Mouse (Mus musculus) liver, adult 2 months (tissue): ENCODE data around the gene Ap3d1. TPM values are rescaled to one million over a fixed set of nuclear protein-coding genes. Genes with fewer than 3 reads are reported as not detected.

Experiments
- DNase-seq: peaks from one replicate; pipeline ENCODE4 v3.0.0-alpha.2; 2011; ENCODE audit warnings: low read depth, low spot score; ENCODE audit errors: extremely low read depth
- H3K27ac ChIP-seq: fragments of 200-500 bp; replicated peaks from 2 replicates; pipeline ENCODE4 v1.5.1; 2012; ENCODE audit warnings: low read depth, mild to moderate bottlenecking, control low read depth, inconsistent platforms, low read length; ENCODE audit not compliant: insufficient read depth
- H3K27me3 ChIP-seq: fragments of 200-500 bp; 2 replicates; pipeline ENCODE4 v1.6.1; 2012; ENCODE audit warnings: mild to moderate bottlenecking, moderate library complexity, low read length, inconsistent platforms; ENCODE audit not compliant: control insufficient read depth, insufficient read depth
- H3K36me3 ChIP-seq: fragments of 200-500 bp; 2 replicates; pipeline ENCODE4 v1.6.1; 2012; ENCODE audit warnings: low read length, inconsistent platforms; ENCODE audit not compliant: control insufficient read depth, insufficient read depth
- H3K4me1 ChIP-seq: fragments of 200-500 bp; 2 replicates; pipeline ENCODE4 v1.6.1; 2011; ENCODE audit warnings: low read length; ENCODE audit not compliant: control insufficient read depth, insufficient read depth
- H3K4me3 ChIP-seq: fragments of 200-500 bp; 2 replicates; pipeline ENCODE4 v1.5.1; 2011; ENCODE audit warnings: low read depth, mild to moderate bottlenecking, control low read depth, low read length, moderate library complexity; ENCODE audit not compliant: insufficient read depth
- H3K79me2 ChIP-seq: fragments of 200-500 bp; 2 replicates; pipeline ENCODE4 v1.6.1; 2012; ENCODE audit warnings: inconsistent platforms, mild to moderate bottlenecking, low read length, moderate library complexity; ENCODE audit not compliant: control insufficient read depth, insufficient read depth
- H3K9ac ChIP-seq: fragments of 200-500 bp; 2 replicates; pipeline ENCODE4 v1.6.1; 2012; ENCODE audit warnings: low read depth, mild to moderate bottlenecking, control low read depth, inconsistent platforms, low read length
- CTCF ChIP-seq: fragments of 200-500 bp; IDR thresholded peaks from 2 replicates; pipeline ENCODE4 v1.5.1; 2011; ENCODE audit warnings: low read depth, low read length, control low read depth
- POLR2A ChIP-seq: fragments of 200-500 bp; IDR thresholded peaks from 2 replicates; pipeline ENCODE4 v1.6.1; 2011; ENCODE audit warnings: low read length, control low read depth; ENCODE audit not compliant: insufficient read depth; ENCODE audit errors: extremely low read depth
- WGBS: fragments of 180-500 bp; shearing (Covaris S2); methylation state at CpG from one replicate; pipeline ENCODE4 v1.1.7; 2018; 5-methylcytosine and 5-hydroxymethylcytosine counted together
- polyA plus RNA-seq: library from polyadenylated mRNA; depleted of rRNA; stranded (reverse); fragments of >200 nt; gene quantifications from 2 replicates; pipeline ENCODE4 v1.2.3, GENCODE M21; 2012
- total RNA-seq: library from RNA; depleted of rRNA; stranded (reverse); fragments of >200 nt; gene quantifications from 2 replicates; pipeline ENCODE4 v1.2.3, GENCODE M21; 2014

Gene Ap3d1
- total and polyA plus RNA-seq, 2 experiments = 22.3 to 49.2 TPM

DNA sequence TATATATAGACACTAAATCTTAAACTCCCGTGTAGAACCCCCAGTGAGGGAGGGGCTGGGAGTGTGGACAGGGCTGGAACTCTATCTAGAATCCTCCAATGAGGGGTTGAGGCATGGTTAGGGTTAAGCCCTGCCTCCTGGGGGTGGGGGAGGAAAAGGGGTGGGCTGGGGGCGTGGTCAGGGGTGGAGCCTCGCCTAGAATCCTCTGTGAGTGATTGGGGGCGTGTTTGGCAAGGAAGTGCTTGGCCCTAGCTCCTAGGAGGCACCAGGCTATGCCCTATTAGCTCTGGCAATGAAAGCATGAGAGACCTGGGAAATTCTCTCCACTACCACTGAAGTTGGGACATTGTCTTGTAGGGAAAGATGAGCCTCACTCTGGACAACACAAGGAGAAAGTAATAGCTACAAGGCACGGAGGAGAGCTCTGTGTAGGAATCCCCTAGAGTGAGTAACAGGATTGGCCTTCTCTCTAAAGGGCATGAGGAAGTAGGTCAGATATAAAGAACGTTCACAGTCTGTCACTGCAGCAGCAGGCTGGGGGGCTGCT is 10.1 kb upstream of the Ap3d1 start:
- Histone ChIP-seq H3K36me3 (no peaks in the 10 kb centered on the region), H3K27me3 (no peaks in the 10 kb centered on the region), H3K4me1 (peaks cover 17% of the 10 kb centered on the region), H3K27ac (peak overlapping the region; percentile 66), H3K9ac (no peak overlapping the region), H3K4me3 (no peak overlapping the region), H3K79me2 (peaks cover 19% of the 10 kb centered on the region; the same call in 1 of the 2 replicates)
- 3% methylated on average over 6 of the region's 6 CpGs for WGBS
- TF ChIP-seq POLR2A (no peak), CTCF (no peak)
- peak; percentile 81 for DNase-seq

DNA sequence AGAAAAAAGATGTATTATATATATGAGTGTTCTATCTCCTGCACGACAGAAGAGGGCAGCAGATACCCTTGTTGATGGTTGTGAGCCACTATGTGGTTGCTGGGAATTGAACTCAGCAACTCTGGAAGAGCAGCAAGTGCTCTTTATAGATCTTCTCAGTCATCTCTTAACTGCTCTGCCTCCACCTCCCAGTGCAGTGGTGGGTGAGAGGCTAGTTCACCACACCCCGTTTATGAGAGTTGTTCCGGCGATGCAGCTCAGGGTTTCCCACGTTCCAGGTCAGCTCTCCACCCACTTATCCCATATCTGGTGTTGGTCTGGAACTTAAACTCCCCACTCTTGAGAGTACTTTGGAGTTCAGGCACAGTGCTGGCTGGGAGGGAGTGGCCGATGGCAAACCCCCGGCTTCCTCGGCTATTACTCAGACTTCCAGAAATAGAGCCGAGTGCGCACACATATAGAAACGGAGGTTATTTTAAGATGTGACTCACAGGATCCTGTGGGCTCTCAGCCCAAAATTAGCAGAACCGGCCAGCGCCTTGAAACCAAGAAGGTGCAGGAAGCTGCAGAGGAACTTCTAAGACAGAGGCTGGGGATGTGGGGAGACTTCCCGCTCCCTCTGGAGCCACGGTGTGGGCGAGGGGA is 9.2 kb upstream of the Ap3d1 start:
- DNase-seq = peak; percentile 58

DNA sequence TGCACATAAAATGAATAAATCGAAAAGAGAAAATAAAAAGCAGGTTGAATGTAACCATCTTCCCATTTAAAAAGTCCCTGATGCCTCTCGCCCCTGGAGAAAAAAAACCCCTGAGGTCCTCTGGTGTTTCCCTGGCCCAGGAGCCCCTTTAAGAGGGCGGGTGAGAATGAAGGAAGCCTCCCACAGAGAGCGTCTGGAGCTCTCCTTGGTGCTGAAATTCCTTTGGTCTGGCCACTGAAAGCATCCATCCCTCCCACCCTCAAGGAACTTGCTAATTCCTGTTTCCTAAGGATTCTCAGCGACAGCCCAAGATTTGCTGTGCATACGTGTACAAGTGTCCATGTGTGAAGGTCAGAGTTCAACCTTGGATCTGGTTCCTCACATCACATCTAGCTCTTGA is 6.5 kb upstream of the Ap3d1 start:
- no peaks in the 10 kb centered on the region for H3K27me3 ChIP-seq
- H3K36me3 ChIP-seq = no peaks in the 10 kb centered on the region
- WGBS = 15% methylated on average over 6 of the region's 6 CpGs
- no peak for TF ChIP-seq POLR2A
- no peak for TF ChIP-seq CTCF
- no peak overlapping the region for H3K4me3 ChIP-seq
- H3K4me1 ChIP-seq = peaks cover 7% of the 10 kb centered on the region
- no peaks in the 10 kb centered on the region for H3K79me2 ChIP-seq
- DNase-seq = peak; percentile 44
- no peak overlapping the region for H3K27ac ChIP-seq
- H3K9ac ChIP-seq = no peak overlapping the region

More for the DNA sequence above, 9.2 kb upstream of the Ap3d1 start:
- Histone ChIP-seq H3K4me1 (peaks cover 9% of the 10 kb centered on the region), H3K36me3 (no peaks in the 10 kb centered on the region), H3K4me3 (no peak overlapping the region), H3K9ac (no peak overlapping the region), H3K27me3 (no peaks in the 10 kb centered on the region), H3K27ac (peak overlapping the region; percentile 10; the same call in 1 of the 2 replicates), H3K79me2 (peaks cover 12% of the 10 kb centered on the region; the same call in 1 of the 2 replicates)
- no peak for TF ChIP-seq POLR2A
- peak; percentile 33; the same call in 1 of the 2 replicates for TF ChIP-seq CTCF
- 16% methylated on average over 16 of the region's 16 CpGs for WGBS

DNA sequence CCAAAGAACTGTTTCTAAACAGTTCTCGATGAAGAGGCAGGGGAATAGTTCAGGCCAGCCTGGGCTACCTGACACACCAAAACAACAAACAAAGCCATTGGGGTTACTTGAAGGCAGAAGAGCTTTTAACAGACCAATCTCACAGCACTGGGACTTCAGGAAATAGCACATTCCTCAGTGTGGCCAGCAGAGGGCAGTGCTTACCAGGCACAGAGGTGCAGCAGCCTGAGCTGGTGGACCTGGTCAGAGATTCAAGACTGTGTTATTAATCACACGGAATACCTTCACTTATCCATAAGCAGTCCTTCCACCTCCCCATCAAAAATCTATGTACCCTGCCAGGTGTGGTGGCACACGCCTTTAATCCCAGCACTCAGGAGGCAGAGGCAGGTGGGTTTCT is 5.3 kb upstream of the Ap3d1 start:
- Histone ChIP-seq H3K27ac (no peak overlapping the region), H3K27me3 (no peaks in the 10 kb centered on the region), H3K79me2 (no peaks in the 10 kb centered on the region), H3K9ac (no peak overlapping the region), H3K36me3 (no peaks in the 10 kb centered on the region), H3K4me1 (peaks cover 7% of the 10 kb centered on the region; the same call in 1 of the 2 replicates), H3K4me3 (no peak overlapping the region)
- DNase-seq = peak; percentile 71
- TF ChIP-seq POLR2A (no peak), CTCF (peak; percentile 99)
- under 1% methylated on average over 3 of the region's 3 CpGs for WGBS

DNA sequence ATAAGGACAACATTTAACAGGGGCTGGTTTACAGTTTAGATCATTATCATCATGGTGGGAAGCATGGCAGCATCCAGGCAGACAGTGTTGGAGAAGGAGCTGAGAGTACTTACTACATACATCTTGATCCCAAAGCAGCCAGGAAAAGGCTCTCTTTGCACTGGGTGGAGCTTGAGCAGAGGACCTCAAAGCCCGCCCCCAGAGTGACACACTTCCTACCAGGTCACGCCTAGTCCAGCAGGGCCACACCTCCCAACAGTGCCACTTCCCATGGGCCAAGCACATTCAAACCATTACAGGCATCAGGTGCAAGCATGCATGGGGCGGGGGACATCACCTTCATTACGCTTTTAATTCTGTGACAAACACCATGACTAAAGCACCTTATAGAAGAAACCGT is 2.2 kb upstream of the Ap3d1 start:
- Histone ChIP-seq H3K4me3 (no peak overlapping the region), H3K27me3 (no peaks in the 10 kb centered on the region), H3K27ac (no peak overlapping the region), H3K79me2 (peaks cover 26% of the 10 kb centered on the region), H3K9ac (no peak overlapping the region), H3K36me3 (no peaks in the 10 kb centered on the region), H3K4me1 (peaks cover 14% of the 10 kb centered on the region)
- 28% methylated on average over 5 of the region's 5 CpGs for WGBS
- DNase-seq = peak; percentile 81
- no peak for TF ChIP-seq POLR2A
- TF ChIP-seq CTCF = no peak

DNA sequence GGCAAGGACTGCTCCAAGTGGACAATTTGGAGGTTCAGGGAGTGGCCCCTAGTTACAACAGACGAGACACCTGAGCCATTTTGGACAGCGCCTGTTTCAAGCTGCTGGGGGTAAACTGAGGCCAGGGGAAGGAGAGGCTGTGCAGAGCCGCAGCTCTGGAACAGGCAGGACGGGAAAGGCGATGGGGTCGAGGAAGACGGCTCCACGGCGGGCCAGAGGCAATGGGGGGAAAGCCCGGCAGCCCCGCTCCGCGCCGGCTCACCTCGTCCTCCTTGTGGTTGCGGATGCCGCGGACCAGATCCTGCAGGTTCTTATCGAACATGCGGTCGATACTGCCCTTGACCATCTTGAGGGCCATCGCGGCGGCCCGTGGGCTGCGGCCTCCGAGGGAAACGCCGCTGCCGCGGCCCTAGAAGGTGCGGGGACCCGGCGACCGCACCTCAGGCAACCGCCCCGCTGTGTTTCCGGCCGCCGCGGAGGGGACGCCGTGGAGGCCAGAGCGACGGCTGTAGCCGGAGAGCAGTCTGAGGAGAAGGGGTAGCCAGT is 357 bp downstream of the Ap3d1 start:
- Histone ChIP-seq H3K4me3 (peak overlapping the region; percentile 94), H3K4me1 (peaks cover 23% of the 10 kb centered on the region), H3K36me3 (no peaks in the 10 kb centered on the region), H3K9ac (peak overlapping the region; percentile 90), H3K79me2 (peaks cover 45% of the 10 kb centered on the region), H3K27ac (peak overlapping the region; percentile 60), H3K27me3 (no peaks in the 10 kb centered on the region)
- no peak for TF ChIP-seq POLR2A
- no peak for TF ChIP-seq CTCF
- no peak for DNase-seq
- under 1% methylated on average over 46 of the region's 46 CpGs for WGBS
